In genomic region chr14:72292656-72293299, GRCm38 (mm10) we compare ENCODE assay signal across 10 mouse cellular contexts.
A peak's percentile ranks its signal among the peaks of the same experiment; 100 is the strongest.
DNase-seq lines count a peak whose midpoint lies in the region; ATAC-seq lines count a peak whose summit lies in the region.
"Had no signal": no experiment of that assay in that cellular context is flagged by ENCODE, and none has a peak within 500 bp of the region (broad histone marks: within the 10 kb centered on the region; RNA-seq: fewer than 3 reads in every experiment).

No protein-coding gene starts in this region.

- H3K36me3 ChIP-seq in forebrain, embryonic 14.5 days (ENCODE audit: control insufficient read depth, insufficient read depth, low read length): no peaks in the 10 kb centered on the region
- no peaks in the 10 kb centered on the region for H3K36me3 ChIP-seq in forebrain, embryonic 15.5 days
- H3K36me3 ChIP-seq: embryonic facial prominence, embryonic 15.5 days had no signal

- H3K9ac ChIP-seq in forebrain, embryonic 14.5 days (ENCODE audit: low read length): no peak overlapping the region
- no peak overlapping the region for H3K9ac ChIP-seq in forebrain, embryonic 15.5 days (replicated peaks)
- H3K9ac ChIP-seq: embryonic facial prominence, embryonic 15.5 days had no signal

- peak; percentile 21 for DNase-seq in forebrain, embryonic 14.5 days (ENCODE audit: low spot score)
- peak; percentile 16 for DNase-seq in layer of hippocampus, adult 11-12 months (ENCODE audit: low spot score)
- no peak for DNase-seq in layer of hippocampus, postnatal 36 days
- DNase-seq in adrenal gland, postnatal 36 days: peak; percentile 10 to 29
- DNase-seq in lung, postnatal 14 days: peak; percentile 15
- DNase-seq in urinary bladder, postnatal 36 days (ENCODE audit: low spot score in 2 of 2): no peak
- no peak for DNase-seq in cerebellum, adult 9-10 months
- DNase-seq: right cerebral cortex, adult 18-20 months had no signal

- WGBS in forebrain, embryonic 14.5 days: 88% methylated on average over 7 of the region's 7 CpGs
- 78% methylated on average over 7 of the region's 7 CpGs for WGBS in forebrain, embryonic 15.5 days

- no peak overlapping the region for H3K4me2 ChIP-seq in forebrain, embryonic 14.5 days (ENCODE audit: low read length)
- no peak overlapping the region for H3K4me2 ChIP-seq in forebrain, embryonic 15.5 days (replicated peaks)
- H3K4me2 ChIP-seq: embryonic facial prominence, embryonic 15.5 days had no signal

- H3K4me1 ChIP-seq in forebrain, embryonic 14.5 days (ENCODE audit: control insufficient read depth, insufficient read depth, low read length): no peaks in the 10 kb centered on the region
- H3K4me1 ChIP-seq in forebrain, embryonic 15.5 days: no peaks in the 10 kb centered on the region
- H3K4me1 ChIP-seq: embryonic facial prominence, embryonic 15.5 days had no signal

- ATAC-seq in forebrain, embryonic 14.5 days: no peak; the same call in 1 of the 2 replicates
- ATAC-seq in forebrain, embryonic 15.5 days (replicated peaks): no peak

- no peaks in the 10 kb centered on the region for H3K27me3 ChIP-seq in forebrain, embryonic 14.5 days (replicated peaks; ENCODE audit: control insufficient read depth, insufficient read depth, low read length)
- peaks cover 4% of the 10 kb centered on the region; the same call in 1 of the 2 replicates for H3K27me3 ChIP-seq in forebrain, embryonic 15.5 days

- H3K9me3 ChIP-seq in forebrain, embryonic 14.5 days (replicated peaks; ENCODE audit: control insufficient read depth, low read length): no peaks in the 10 kb centered on the region
- no peaks in the 10 kb centered on the region for H3K9me3 ChIP-seq in forebrain, embryonic 15.5 days
- H3K9me3 ChIP-seq: embryonic facial prominence, embryonic 15.5 days had no signal

- no peak overlapping the region for H3K27ac ChIP-seq in forebrain, embryonic 14.5 days (ENCODE audit: low read depth, low read length)
- no peak overlapping the region for H3K27ac ChIP-seq in forebrain, embryonic 15.5 days (replicated peaks)
- H3K27ac ChIP-seq: embryonic facial prominence, embryonic 15.5 days had no signal

- H3K4me3 ChIP-seq in forebrain, embryonic 14.5 days (ENCODE audit: low read depth, low read length): no peak overlapping the region
- H3K4me3 ChIP-seq in forebrain, embryonic 15.5 days: no peak overlapping the region
- H3K4me3 ChIP-seq: embryonic facial prominence, embryonic 15.5 days had no signal

Comparison
In these comparisons a context has a peak if more than half of its experiments do, and no peak if none do; other contexts are left out.
1. DNase-seq: peak in forebrain, embryonic 14.5 days (single experiment), layer of hippocampus, adult 11-12 months (single experiment), adrenal gland, postnatal 36 days (2 of 2) and lung, postnatal 14 days (single experiment); none in layer of hippocampus, postnatal 36 days (0 of 2), urinary bladder, postnatal 36 days (0 of 2) and cerebellum, adult 9-10 months (single experiment).